Mouse (Mus musculus): Measurements from ENCODE around the gene Cldn5.

The Cldn5 gene

DNA sequence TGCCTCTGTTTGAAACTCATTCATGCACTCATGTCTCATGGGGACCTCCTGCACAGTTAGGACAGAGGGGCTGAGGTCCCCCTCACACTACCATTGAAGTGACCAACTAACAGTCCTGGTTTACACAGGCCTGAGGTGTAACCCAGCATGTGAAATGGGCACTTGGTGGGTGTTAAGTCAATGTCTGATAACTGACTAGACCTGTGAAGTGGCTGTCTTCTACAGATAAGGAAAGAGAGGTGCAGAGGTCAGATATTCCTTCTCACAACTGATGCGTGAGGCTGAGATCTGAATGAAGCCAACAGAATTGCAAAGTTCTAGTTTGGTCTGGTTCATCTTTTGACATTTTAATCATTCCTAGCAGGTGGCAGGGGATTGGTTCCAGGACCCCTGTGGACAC lies 8.8 kb downstream of the Cldn5 start:
- no peak for DNase-seq (ENCODE audit: low spot score in 2 of 2)

DNA sequence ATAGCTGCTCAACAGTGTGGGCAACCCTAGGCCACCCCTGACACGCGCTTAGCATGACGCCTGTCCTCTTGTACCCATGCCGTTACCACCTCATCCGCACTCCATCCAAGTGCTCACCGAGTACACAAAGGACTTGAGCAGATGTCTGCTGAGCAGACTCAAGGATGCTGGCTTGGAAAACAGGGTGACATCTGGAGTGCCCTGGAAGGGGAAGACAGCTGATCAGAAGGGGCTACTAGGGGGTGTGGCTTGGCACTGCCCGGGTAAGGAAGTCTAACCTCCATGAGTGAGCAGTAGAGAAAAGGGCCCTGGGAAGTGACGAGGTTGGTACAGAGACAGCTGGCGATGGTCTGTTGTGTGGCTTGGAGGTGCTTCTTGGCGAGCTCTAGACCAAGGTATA lies 10.0 kb downstream of the Cldn5 start:
- DNase-seq (ENCODE audit: low spot score in 2 of 2), result no peak

DNA sequence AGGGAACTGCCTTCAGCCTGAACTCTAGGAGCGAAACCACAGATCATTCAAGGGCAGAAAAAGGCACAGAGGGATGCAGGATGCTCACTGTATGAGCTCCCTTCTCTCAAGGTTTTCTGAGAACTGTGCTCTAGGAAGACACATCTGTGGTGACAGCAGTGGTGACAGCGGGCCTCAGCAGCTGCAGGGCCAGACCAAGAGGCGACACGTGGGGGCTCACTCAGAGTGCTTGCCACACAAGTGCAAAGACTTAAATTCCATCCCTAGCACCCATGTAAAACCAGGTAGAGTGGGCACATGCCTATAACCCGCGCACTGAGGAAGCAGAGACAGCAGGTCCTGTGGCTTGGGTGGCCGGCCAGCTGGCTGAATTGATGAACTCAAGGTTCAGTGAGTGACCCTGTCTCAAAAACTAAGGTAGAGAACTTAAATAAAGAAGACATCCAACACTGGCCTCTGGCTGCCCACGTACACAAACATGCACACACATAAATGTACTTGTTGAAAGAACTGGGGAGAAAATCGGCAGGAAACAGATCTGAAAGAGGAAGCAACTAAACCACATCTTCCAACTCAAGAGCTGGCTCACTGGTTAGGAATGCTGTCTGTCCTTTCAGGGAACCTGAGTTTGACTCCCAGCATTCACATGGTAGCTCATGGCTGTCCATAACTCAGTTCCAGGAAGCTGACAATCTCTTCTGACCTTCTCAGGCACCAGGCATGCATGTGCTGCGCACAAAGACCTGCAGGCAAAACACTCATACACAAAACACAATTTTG lies 12.2 kb downstream of the Cldn5 start:
- DNase-seq (ENCODE audit: low spot score in 2 of 2), result peak in 1 of 2 experiments; percentile 53

DNA sequence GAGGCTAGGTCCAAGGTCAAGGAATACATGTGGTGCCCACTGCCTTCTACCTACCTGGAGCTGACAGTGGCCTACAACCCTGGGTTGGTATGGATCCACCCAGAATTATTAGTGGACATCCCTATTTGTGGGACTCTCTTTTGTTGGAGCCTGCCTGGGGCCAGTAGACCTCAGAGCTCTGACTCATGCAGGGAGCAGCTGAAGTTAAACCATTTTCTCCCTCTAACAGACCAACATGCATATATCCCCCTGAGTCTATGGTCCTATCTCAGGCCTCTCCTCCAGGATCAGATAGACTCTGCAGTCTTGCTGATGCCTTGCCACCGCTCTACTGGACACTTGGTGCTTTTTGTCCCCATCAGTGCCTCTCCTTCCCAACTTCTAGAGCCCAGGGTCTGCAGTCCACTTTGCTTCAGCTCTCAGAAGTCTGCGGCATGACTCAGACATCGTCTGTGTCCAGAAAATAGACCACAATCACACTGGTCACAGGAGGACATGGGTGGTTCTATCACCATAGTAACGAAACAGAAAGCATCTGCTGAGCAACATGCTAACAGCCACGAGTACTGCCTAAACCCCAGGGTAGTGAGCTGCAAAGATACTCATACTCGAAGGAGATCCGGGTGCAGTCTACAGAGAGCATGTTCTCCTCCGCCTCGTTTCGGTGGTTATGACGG lies 18.7 kb downstream of the Cldn5 start:
- DNase-seq (ENCODE audit: low spot score in 2 of 2), result no peak

DNA sequence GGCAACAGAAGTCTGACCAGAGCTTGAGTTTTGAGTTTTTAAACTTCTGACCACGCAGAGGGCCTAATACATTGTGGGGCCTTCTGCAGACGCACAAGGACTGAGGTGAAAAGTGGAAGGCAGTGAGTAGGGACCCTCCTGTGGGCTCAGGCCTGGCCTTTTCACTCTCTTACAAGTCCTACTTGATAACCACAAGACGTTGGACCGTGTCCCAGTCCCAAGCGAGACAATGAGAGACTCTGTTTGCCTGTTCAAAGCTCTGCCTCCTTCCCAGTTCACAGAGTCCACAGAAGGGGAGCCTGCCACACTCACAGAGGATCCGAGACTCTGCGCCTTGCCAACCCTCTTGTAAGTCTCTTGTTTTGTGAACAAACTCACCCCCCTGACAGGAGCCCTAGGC lies 20.0 kb downstream of the Cldn5 start:
- no peak for DNase-seq (ENCODE audit: low spot score in 2 of 2)

DNA sequence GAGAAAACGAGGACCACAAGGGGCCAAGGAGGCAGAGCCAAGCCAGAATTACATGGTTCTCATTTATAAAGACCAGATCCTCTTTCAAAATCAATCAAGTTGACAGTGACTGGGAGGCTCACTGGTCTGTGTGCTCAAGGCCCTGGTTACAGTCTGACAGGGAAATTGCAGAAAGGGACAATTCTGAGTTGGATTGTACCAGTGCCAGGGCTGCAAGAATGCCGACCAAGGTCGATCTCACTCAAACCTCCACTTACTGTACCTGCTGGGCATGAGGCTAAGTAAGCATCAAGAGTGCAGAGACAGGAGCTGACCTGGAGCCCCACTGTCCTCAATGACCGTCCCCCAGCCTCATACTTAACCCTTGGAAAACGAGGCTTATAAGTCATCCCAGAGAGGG lies 21.5 kb downstream of the Cldn5 start:
- DNase-seq (ENCODE audit: low spot score in 2 of 2), result no peak

DNA sequence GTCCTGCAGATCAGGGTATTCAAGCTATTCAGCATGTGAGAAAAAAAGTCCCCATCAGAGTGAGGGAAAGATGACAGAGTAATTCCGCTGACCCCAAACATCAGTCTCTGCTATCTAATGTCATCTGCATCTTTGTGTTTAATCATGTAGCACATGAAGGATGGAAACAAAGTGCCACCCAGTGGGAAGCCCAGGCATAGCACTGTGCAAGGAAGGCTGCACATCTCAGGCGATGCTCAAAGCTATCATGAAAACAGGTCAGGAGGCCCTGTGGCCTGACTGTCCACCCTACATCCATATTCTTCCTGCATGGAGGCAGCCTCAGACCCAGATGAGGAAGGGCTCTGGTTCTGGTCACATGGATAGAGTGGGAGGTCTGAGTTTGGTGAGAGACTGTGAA lies 22.2 kb downstream of the Cldn5 start:
- DNase-seq (ENCODE audit: low spot score in 2 of 2), result no peak

DNA sequence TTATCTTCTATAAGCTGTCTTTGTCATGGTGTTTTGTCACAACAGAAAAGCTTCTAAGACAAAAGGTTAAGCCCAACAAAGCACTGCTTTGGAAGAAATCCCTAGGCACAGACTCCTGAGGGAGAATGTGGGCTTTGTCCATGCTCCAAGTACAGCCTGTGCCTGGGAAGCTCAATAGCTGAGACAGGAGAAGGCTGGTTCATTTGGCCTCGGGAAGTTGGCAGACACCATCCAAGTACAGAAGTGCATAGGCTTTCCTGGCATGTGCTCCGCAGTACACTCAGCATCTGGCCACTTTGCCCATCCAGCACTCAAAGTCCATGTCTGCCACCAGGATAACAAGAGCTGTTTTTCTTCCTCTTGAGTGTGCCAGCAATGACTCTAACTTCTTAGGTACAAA lies 29.1 kb downstream of the Cldn5 start:
- DNase-seq (ENCODE audit: low spot score in 2 of 2), result no peak

DNA sequence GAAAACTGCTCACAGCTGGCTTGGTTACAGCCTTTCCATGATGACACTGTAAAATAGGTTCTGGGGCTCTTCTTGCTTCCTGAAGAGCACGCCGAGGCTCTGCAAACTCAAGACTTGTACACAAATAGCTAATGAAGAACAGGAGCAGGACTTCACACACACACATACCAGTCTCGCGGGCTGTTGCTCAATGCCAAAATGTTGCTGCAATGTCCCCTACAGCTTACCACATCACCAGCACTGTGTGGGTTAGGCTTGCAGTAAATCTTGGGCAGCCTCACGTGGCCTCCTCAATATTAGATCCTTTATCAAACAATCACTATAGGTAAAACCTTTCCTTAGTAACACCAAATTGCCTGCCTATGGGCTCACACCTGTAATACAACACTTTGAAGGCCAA lies 32.4 kb downstream of the Cldn5 start:
- peak in 1 of 2 experiments; percentile 23 for DNase-seq (ENCODE audit: low spot score in 2 of 2)

DNA sequence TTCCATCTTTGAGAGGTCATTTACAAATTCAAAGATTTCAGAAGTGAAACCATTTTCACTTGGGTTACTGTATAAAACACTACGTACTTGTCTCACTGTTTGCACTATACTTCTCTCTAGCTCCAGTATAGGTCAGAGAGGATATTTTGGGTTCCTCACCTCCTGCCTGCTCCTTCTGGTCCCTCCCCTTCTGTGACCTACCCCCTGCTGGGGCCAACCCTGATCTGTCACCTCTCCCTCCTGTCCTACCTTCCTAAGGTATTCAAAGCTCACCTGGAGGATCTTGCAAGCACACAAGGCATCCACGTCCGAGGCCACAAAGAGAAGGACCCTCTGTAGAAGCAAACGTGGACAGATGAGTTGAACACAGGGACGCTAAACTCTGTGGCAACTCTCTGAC lies 34.4 kb downstream of the Cldn5 start:
- DNase-seq (ENCODE audit: low spot score in 2 of 2), result peak in 1 of 2 experiments; percentile 38

DNA sequence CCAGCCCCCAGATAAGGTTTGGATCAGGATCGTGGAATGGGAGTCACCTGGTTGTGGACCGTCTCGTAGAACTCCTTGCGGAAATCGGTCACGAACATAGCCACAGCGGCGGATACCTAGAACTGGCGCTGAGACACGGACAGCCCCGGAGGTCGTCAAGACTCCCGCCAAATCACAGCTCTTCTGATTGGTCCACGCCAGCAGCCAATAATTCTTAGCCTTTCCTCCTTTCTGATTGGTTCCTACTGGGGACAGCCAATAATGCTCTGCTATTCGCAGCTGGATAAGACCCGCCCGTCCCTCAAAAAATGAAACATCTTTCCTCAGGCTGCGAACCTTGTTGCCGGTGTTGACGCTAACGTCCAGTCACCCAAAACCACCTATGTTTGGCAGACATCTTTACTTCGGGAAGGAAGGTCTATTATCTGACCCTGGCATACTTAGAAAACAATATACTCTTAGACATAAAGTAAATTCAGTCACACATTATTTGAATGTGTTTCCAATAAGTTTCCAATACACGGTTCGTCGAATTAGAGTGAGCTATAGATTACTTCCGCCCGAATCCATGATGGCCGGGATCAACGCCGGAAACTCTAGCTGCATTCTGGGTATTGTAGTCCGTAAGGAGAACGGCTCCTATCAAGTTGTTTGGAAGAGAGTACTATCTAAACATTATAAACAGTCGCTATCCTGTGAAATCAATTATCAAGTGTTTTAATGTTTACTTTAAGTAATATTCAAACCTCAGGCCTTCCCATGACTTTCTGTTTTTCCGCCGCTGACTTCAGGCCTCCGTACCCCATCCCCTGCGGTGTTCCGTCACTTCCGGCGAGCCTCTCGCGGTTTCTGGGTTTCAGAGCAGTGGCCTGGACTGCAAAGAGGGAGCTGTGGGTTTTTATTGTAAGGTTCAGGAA lies 35.1 kb downstream of the Cldn5 start, which contains the start of the genes Ufd1 and Cdc45:
Ufd1 (plus strand) TSS at position 312 of the 917 bp plus-strand sequence.
Cdc45 (minus strand) TSS at position 520 of the 917 bp plus-strand sequence.
- peak; percentile 84 to 91 for DNase-seq (ENCODE audit: low spot score in 2 of 2)

DNA sequence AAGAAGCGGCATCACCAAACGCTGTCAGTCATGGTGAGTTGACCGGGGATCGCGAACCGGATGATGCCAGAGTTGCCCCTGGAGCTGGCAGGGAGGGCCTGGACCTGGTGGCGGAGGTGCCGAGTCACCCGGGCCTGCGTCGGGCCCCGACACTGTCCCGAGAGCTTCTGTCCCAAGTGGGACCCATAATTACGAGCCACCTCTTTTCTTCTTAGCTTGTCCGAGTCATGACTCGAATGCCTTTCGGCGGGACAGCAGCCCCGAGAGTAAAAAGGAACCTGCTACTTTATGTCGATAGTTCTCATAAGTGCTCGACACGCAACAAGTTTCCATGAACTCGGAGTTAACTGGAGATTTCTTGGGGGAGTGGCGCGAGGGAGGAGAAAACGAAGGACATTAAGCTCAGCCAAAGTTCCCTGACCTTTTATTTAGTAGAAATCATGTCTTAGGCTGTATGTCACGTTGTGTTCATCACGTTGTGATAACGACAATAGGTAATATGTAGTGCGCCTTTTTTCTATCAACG lies 35.8 kb downstream of the Cldn5 start:
- DNase-seq (ENCODE audit: low spot score in 2 of 2), result no peak

DNA sequence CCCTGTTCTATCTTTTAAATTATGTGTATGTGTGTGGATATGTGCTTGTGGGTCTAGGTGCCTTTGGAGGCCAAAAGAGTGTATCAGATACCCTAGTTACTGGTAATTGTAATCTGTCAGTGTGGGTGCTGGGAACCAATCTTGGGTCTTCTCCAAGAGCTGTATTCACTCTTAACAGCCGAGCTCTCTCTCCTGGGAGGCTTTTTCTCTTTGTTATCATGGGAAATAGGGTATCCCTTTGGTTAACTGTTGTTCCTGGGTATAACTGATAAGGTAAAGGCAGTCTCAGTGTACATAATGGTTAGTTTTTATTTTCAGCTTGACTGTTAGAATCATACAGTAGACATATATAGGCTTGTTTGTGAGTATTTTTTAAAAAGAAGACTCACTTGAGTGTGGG lies 45.7 kb downstream of the Cldn5 start:
- no peak for DNase-seq (ENCODE audit: low spot score in 2 of 2)

DNA sequence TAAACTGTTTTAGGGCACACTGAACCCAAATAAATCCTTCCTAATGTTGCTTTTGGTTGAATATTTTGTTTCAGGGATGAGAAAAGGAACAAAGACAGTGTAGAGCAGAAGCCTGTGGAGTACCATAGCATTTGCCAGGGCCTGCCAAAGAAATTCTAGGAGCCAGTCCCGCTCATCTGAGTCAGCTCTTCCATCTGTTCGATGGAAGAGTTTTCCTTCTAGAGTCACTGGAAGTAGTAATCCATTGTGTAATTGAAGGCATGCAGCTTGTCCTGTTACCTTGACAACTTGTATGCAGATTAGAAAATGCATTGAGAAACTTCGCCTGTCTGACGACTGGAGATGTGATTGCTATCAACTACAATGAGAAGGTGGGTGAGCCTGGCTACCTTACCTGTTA lies 46.3 kb downstream of the Cldn5 start:
- no peak for DNase-seq (ENCODE audit: low spot score in 2 of 2)
